Mouse (Mus musculus): ENCODE results near the gene Rptor.

The Rptor gene

DNA sequence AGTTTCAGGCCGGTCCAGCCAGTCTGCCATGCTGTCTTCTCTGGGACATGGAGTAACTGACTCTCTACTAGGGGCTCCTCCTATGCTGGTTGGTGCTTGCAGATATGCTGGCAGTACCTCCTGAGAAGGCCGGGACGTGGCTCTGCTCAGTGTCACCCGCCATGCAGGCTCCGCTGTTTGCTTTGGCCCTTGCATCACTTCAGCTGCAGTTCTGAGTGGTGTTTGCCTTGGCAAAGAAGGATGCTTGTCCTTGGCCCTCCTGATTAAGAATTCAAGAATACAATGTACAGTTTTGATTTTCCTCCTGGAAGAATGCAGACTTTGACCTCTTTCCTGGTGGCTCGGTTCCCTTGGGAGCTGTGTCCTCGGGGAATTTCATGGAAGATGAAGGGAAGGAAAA is 342.6 kb downstream of the Rptor start:
- peak; percentile 63 to 74 for DNase-seq (ENCODE audit: inconsistent age in 2 of 2, low spot score in 1 of 2)

DNA sequence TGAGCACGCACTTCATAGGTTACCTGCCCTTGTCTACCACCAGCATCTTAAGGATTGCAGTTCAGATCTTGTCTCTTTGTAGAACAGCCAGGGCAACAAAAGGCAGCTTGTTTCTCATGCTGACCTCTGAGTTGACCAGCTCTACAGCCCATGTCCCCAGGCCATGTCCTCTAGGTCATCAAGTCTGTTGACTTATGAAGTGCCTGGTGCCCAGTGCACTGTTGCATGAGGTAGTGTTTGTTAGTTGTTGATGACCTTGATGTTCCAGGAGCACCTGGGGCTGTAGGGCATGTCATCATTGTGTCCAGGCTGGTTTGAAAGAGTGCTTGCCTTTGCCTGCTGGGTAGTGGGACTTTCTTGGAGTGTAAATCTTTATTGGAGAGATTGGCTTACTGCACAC is 344.7 kb downstream of the Rptor start:
- DNase-seq (ENCODE audit: inconsistent age in 2 of 2, low spot score in 1 of 2): no peak

DNA sequence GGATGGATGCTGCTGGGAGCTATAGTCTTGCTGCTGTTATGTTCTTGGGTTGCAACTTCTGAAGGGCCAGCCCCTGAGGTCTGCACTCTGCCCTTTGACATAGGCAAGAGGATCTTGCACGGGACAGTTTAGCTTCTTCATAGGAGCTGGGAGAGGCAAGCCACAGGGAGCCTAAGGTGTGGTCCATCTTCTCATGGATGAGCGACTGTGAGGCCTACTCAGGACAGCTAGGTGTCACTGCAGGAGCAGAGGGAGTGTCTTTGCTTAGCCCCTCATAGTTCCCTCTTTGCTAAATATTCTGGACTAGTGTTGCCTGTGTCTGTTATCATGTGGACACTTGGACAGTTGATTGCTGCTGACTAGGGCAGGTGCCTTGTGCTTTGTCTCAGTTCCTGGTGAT is 345.2 kb downstream of the Rptor start:
- no peak for DNase-seq (ENCODE audit: inconsistent age in 2 of 2, low spot score in 1 of 2)

DNA sequence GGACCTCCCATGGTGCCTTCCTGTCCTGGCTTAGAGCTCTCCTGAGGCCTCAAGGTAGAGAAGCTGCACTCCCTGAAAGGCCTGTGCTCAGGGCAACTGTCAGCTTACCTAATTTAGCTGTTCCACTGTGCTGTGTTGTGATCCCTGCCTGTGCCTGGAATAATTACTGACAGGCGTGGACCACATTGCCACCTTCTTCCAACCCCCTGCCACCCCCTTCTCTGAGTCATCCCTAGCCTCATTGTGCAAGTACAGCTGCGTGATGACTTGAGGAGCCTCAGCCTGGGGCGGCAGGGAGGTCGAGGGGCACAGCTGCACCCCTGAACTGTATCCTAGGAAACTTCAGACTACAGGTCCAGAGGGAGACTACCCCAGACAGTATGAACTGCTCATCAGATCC is 345.6 kb downstream of the Rptor start:
- peak in 1 of 2 experiments; percentile 48 for DNase-seq (ENCODE audit: inconsistent age in 2 of 2, low spot score in 1 of 2)

DNA sequence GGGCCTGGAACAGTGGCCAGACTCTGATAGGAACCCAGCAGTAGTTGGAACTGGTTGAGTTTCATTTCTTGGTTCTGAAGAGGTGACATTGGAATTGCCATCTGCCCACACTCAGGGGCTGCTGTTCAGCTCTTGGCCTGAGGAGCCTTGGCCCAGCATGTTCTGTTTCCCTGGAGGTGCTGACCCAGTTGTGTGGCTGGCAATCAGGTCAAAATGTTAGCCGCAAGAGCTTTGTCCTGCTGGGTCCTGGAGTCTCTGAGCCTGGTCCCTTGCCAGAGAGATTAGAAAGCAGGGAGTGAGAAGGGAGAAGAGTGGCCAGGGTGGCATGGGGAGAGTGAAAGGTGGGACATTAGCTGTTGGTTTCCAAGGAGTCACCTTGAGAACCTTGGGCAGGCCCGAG is 346.1 kb downstream of the Rptor start:
- peak in 1 of 2 experiments; percentile 57 for DNase-seq (ENCODE audit: inconsistent age in 2 of 2, low spot score in 1 of 2)
